In the genomic region with DNA sequence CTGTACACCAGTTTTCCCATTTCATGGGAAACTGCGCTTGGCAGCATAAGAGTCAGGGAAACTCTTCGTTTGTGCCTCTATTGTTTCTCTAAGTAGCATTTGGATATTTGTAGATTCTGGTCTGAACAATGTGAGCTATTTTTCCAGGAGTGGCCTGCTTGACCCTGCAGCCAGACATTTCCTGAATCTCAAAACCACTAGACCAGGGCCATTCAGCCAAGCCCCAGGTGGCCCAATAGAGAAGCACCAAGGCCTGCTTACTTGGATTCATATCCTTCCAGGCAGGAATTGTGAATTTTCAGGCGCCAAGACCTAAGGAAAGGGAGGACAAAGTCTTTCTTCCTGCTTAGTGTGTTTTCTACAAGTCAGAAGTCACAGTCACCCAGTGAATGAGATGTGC, we compare ENCODE assay signal across 11 mouse cellular contexts.
DNase-seq lines count a peak whose midpoint lies in the region; ATAC-seq and TF ChIP-seq lines count a peak whose summit lies in the region.
"Had no signal": no experiment of that assay in that cellular context is flagged by ENCODE, and none has a peak within 500 bp of the region (broad histone marks: within the 10 kb centered on the region; RNA-seq: fewer than 3 reads in every experiment).

No protein-coding gene starts in this region.

- no peak overlapping the region for H3K4me3 ChIP-seq in kidney, adult 2 months (ENCODE audit: insufficient read depth, low read depth, low read length)
- no peak overlapping the region for H3K4me3 ChIP-seq in embryonic facial prominence, embryonic 14.5 days (ENCODE audit: low read depth, low read length)
- H3K4me3 ChIP-seq in heart, postnatal 0 days (ENCODE audit: low read depth, low read length), result no peak overlapping the region
- H3K4me3 ChIP-seq: hindbrain, embryonic 12.5 days; limb, embryonic 10.5 days; midbrain, embryonic 10.5 days had no signal

- no peaks in the 10 kb centered on the region for H3K27me3 ChIP-seq in kidney, adult 2 months (replicated peaks; ENCODE audit: control insufficient read depth, insufficient read depth, low read length)
- no peaks in the 10 kb centered on the region for H3K27me3 ChIP-seq in embryonic facial prominence, embryonic 14.5 days (replicated peaks; ENCODE audit: control insufficient read depth, insufficient read depth, low read length)
- H3K27me3 ChIP-seq in heart, postnatal 0 days (ENCODE audit: control insufficient read depth, insufficient read depth, low read length), result no peaks in the 10 kb centered on the region
- H3K27me3 ChIP-seq: hindbrain, embryonic 12.5 days had no signal

- TF ChIP-seq POLR2A in kidney, adult 2 months (IDR thresholded peaks at IDR 0.05; ENCODE audit: low read depth, low read length), result no peak

- H3K4me1 ChIP-seq in kidney, adult 2 months (ENCODE audit: control insufficient read depth, insufficient read depth, low read length), result no peaks in the 10 kb centered on the region
- no peaks in the 10 kb centered on the region for H3K4me1 ChIP-seq in embryonic facial prominence, embryonic 14.5 days (ENCODE audit: control insufficient read depth, insufficient read depth, low read length)
- H3K4me1 ChIP-seq in heart, postnatal 0 days (ENCODE audit: control insufficient read depth, insufficient read depth), result no peaks in the 10 kb centered on the region
- H3K4me1 ChIP-seq: hindbrain, embryonic 12.5 days; limb, embryonic 10.5 days; midbrain, embryonic 10.5 days had no signal

- WGBS in kidney, adult 2 months, result 62% methylated on average over 3 of the region's 3 CpGs
- WGBS in embryonic facial prominence, embryonic 14.5 days, result 64% methylated on average over 3 of the region's 3 CpGs
- WGBS in heart, postnatal 0 days, result 48% methylated on average over 3 of the region's 3 CpGs

- peak; percentile 56; the same call in 1 of the 2 replicates for TF ChIP-seq EP300 in heart, postnatal 0 days (IDR thresholded peaks at IDR 0.05; ENCODE audit: low read depth)

- H3K36me3 ChIP-seq in kidney, adult 2 months (ENCODE audit: control insufficient read depth, insufficient read depth, low read length), result no peaks in the 10 kb centered on the region
- no peaks in the 10 kb centered on the region for H3K36me3 ChIP-seq in embryonic facial prominence, embryonic 14.5 days (ENCODE audit: control insufficient read depth, insufficient read depth, low read length)
- H3K36me3 ChIP-seq in heart, postnatal 0 days (replicated peaks; ENCODE audit: control insufficient read depth, insufficient read depth, low read length), result no peaks in the 10 kb centered on the region
- H3K36me3 ChIP-seq: hindbrain, embryonic 12.5 days; limb, embryonic 10.5 days; midbrain, embryonic 10.5 days had no signal

- no peak overlapping the region for H3K9ac ChIP-seq in embryonic facial prominence, embryonic 14.5 days (ENCODE audit: low read depth, low read length)
- H3K9ac ChIP-seq in heart, postnatal 0 days (replicated peaks; ENCODE audit: low read depth, low read length), result no peak overlapping the region
- H3K9ac ChIP-seq: hindbrain, embryonic 12.5 days; liver, postnatal 0 days had no signal

- no peak overlapping the region for H3K27ac ChIP-seq in kidney, adult 2 months (ENCODE audit: insufficient read depth, low read depth, low read length)
- H3K27ac ChIP-seq in embryonic facial prominence, embryonic 14.5 days (replicated peaks; ENCODE audit: low read depth, low read length), result no peak overlapping the region
- peak overlapping the region; percentile 22 for H3K27ac ChIP-seq in heart, postnatal 0 days (ENCODE audit: low read depth)
- H3K27ac ChIP-seq: hindbrain, embryonic 12.5 days; limb, embryonic 10.5 days; midbrain, embryonic 10.5 days had no signal

- ATAC-seq in embryonic facial prominence, embryonic 14.5 days (ENCODE audit: low read depth), result no peak
- ATAC-seq in heart, postnatal 0 days (ENCODE audit: insufficient read depth, low read depth), result peak; percentile 77
- ATAC-seq in frontal cortex, adult (ENCODE audit: low TSS enrichment), result no peak
- ATAC-seq: liver, postnatal 0 days had no signal

- DNase-seq in kidney, adult 2 months, result peak; percentile 46
- no peak for DNase-seq in kidney, adult 18-20 months
- DNase-seq in embryonic facial prominence, embryonic 14.5 days (ENCODE audit: low spot score), result peak; percentile 9
- DNase-seq in heart, postnatal 0 days (ENCODE audit: low spot score), result peak; percentile 39
- peak; percentile 1 to 5 for DNase-seq in kidney, postnatal 4 days
- DNase-seq in spleen, adult 12 weeks (ENCODE audit: low spot score), result no peak
- DNase-seq: liver, postnatal 0 days had no signal

- no peaks in the 10 kb centered on the region for H3K9me3 ChIP-seq in embryonic facial prominence, embryonic 14.5 days (ENCODE audit: control insufficient read depth, low read length)
- no peaks in the 10 kb centered on the region for H3K9me3 ChIP-seq in heart, postnatal 0 days (replicated peaks; ENCODE audit: control insufficient read depth, low read length)
- H3K9me3 ChIP-seq: hindbrain, embryonic 12.5 days; limb, embryonic 10.5 days; midbrain, embryonic 10.5 days had no signal

- no peak overlapping the region for H3K4me2 ChIP-seq in embryonic facial prominence, embryonic 14.5 days (ENCODE audit: low read depth, low read length)
- H3K4me2 ChIP-seq in heart, postnatal 0 days (ENCODE audit: low read depth, low read length), result no peak overlapping the region
- H3K4me2 ChIP-seq: hindbrain, embryonic 12.5 days had no signal

- TF ChIP-seq CTCF in kidney, adult 2 months (conservative IDR thresholded peaks at IDR 0.05; ENCODE audit: insufficient read depth, insufficient read length, low read depth, low read length), result no peak
- no peak for TF ChIP-seq CTCF in heart, postnatal 0 days (IDR thresholded peaks at IDR 0.05; ENCODE audit: low read depth)

Comparison
In these comparisons a context has a peak if more than half of its experiments do, and no peak if none do; other contexts are left out.
1. DNase-seq: peak in kidney, adult 2 months (single experiment), embryonic facial prominence, embryonic 14.5 days (single experiment), heart, postnatal 0 days (single experiment) and kidney, postnatal 4 days (2 of 2); none in kidney, adult 18-20 months (single experiment) and spleen, adult 12 weeks (single experiment).